Mouse (Mus musculus) midbrain, postnatal 0 days (tissue): Measurements from ENCODE around the gene Cfap74. TPM values are rescaled to one million over a fixed set of nuclear protein-coding genes. Genes with fewer than 3 reads are reported as not detected.
A peak's percentile ranks its signal among the peaks of the same experiment; 100 is the strongest.

Experiments used
- ATAC-seq: fragments of 200-750 bp; cut with Nextera tagmentation; 2 replicates; pipeline ENCODE4 v1.8.0; 2017; ENCODE audit warnings: moderate number of reproducible peaks, mild to moderate bottlenecking, moderate TSS enrichment, moderate library complexity; ENCODE audit not compliant: low FRiP score
- DNase-seq: peaks from one replicate; pipeline ENCODE4 v3.0.0-alpha.2; 2015; ENCODE audit warnings: low spot score
- H3K27ac ChIP-seq: fragments of 300-500 bp; sonication (generic); 2 replicates; pipeline ENCODE4 v1.5.1; 2014; ENCODE audit warnings: low read depth, mild to moderate bottlenecking, low read length, mixed read lengths
- H3K27me3 ChIP-seq: fragments of 300-500 bp; sonication (generic); 2 replicates; pipeline ENCODE4 v1.6.1; 2014; ENCODE audit warnings: low read length, control low read depth, mixed read lengths; ENCODE audit not compliant: insufficient read depth
- H3K36me3 ChIP-seq: fragments of 300-500 bp; sonication (generic); 2 replicates; pipeline ENCODE4 v1.6.1; 2014; ENCODE audit warnings: low read length, control low read depth, mixed read lengths; ENCODE audit not compliant: insufficient read depth
- H3K4me1 ChIP-seq: fragments of 300-500 bp; sonication (generic); 2 replicates; pipeline ENCODE4 v1.6.1; 2014; ENCODE audit warnings: mild to moderate bottlenecking, control low read depth, antibody characterized with exemption, low read length, mixed read lengths; ENCODE audit not compliant: insufficient read depth
- H3K4me2 ChIP-seq: fragments of 300-500 bp; sonication (generic); 2 replicates; pipeline ENCODE4 v1.6.1; 2014; ENCODE audit warnings: low read depth, mild to moderate bottlenecking, low read length, mixed read lengths; ENCODE audit not compliant: poor library complexity, severe bottlenecking
- H3K4me3 ChIP-seq: fragments of 300-500 bp; sonication (generic); 2 replicates; pipeline ENCODE4 v1.5.1; 2014; ENCODE audit warnings: low read depth, mild to moderate bottlenecking, low read length, moderate library complexity
- H3K9ac ChIP-seq: fragments of 300-500 bp; sonication (generic); replicated peaks from 2 replicates; pipeline ENCODE4 v1.6.1; 2014; ENCODE audit warnings: mild to moderate bottlenecking, low read length, moderate library complexity, mixed read lengths; ENCODE audit not compliant: poor library complexity, severe bottlenecking
- H3K9me3 ChIP-seq: fragments of 300-500 bp; sonication (generic); 2 replicates; pipeline ENCODE4 v1.6.1; 2016; ENCODE audit warnings: low read length, control low read depth
- CTCF ChIP-seq: IDR thresholded peaks from 2 replicates; pipeline ENCODE4 v1.5.1; 2016; ENCODE audit warnings: antibody characterized with exemption, mild to moderate bottlenecking
- WGBS: fragments of 180-500 bp; shearing (Covaris S2); extraction: QIAGEN DNeasy Blood & Tissue Kit; methylation state at CpG from one replicate; pipeline ENCODE4 v1.1.7; 2014; 5-methylcytosine and 5-hydroxymethylcytosine counted together
- polyA plus RNA-seq: library from polyadenylated mRNA; unstranded; fragments of >200 nt; fragmentation: Nextera tagmentation; extraction: Ambion mirVana; gene quantifications from 2 replicates; pipeline ENCODE4 v1.2.1, GENCODE M21; 2015
- total RNA-seq: library from RNA; depleted of rRNA; stranded (reverse); fragments of >200 nt; gene quantifications from 2 replicates; pipeline ENCODE4 v1.2.3, GENCODE M21; 2014

Cfap74 gene
- total and polyA plus RNA-seq, 2 experiments from 2014 or later, result 5.7 to 6.5 TPM

- no peaks in the 10 kb centered on the region for H3K36me3 ChIP-seq
- H3K27me3 ChIP-seq, result no peaks in the 10 kb centered on the region
- no peak for ATAC-seq
- no peak overlapping the region for H3K4me2 ChIP-seq
- H3K9ac ChIP-seq, result no peak overlapping the region
- H3K4me3 ChIP-seq, result no peak overlapping the region
- DNase-seq, result no peak
- H3K27ac ChIP-seq, result no peak overlapping the region
- no peaks in the 10 kb centered on the region for H3K9me3 ChIP-seq
- WGBS, result 86% methylated on average over 5 of the region's 5 CpGs
- TF ChIP-seq CTCF, result no peak
- no peaks in the 10 kb centered on the region for H3K4me1 ChIP-seq
Observed at GRCm38 (mm10) chr4:155466080-155466479, 57.1 kb downstream of the Cfap74 start.

- Histone ChIP-seq H3K4me3 (no peak overlapping the region), H3K27me3 (peaks cover 4% of the 10 kb centered on the region; the same call in 1 of the 2 replicates), H3K4me2 (no peak overlapping the region), H3K27ac (no peak overlapping the region), H3K4me1 (no peaks in the 10 kb centered on the region), H3K9me3 (no peaks in the 10 kb centered on the region), H3K9ac (no peak overlapping the region), H3K36me3 (no peaks in the 10 kb centered on the region)
- no peak for ATAC-seq
- TF ChIP-seq CTCF, result no peak
- DNase-seq, result no peak
- 80% methylated on average over 13 of the region's 13 CpGs for WGBS
Observed at GRCm38 (mm10) chr4:155467237-155468010, 58.4 kb downstream of the Cfap74 start.

GRCm38 (mm10) chr4:155468952-155469351 lies 60.0 kb downstream of the Cfap74 start, which contains the start of gene Tmem52:
Gene Tmem52 (plus strand): TSS chr4:155469114.
- WGBS, result 15% methylated on average over 21 of the region's 21 CpGs
- no peak for TF ChIP-seq CTCF

GRCm38 (mm10) chr4:155469590-155470262 lies 60.7 kb downstream of the Cfap74 start:
- Histone ChIP-seq H3K9ac (no peak overlapping the region), H3K4me3 (no peak overlapping the region), H3K4me2 (no peak overlapping the region), H3K27me3 (peaks cover 4% of the 10 kb centered on the region; the same call in 1 of the 2 replicates), H3K36me3 (no peaks in the 10 kb centered on the region), H3K4me1 (no peaks in the 10 kb centered on the region), H3K9me3 (no peaks in the 10 kb centered on the region), H3K27ac (no peak overlapping the region)
- 82% methylated on average over 18 of the region's 18 CpGs for WGBS
- 0 out of 2 replicates have a peak, but pooled peaks have one; percentile 54 for ATAC-seq
- no peak for TF ChIP-seq CTCF
- DNase-seq, result peak; percentile 10

More at GRCm38 (mm10) chr4:155468952-155469351, 60.0 kb downstream of the Cfap74 start, which contains the start of gene Tmem52:
- Histone ChIP-seq H3K9ac (no peak within 1 kb of the TSS), H3K4me2 (peak within 1 kb of the TSS; percentile 24), H3K4me1 (no peaks in the 10 kb centered on the region), H3K36me3 (no peaks in the 10 kb centered on the region), H3K27ac (no peak within 1 kb of the TSS), H3K9me3 (no peaks in the 10 kb centered on the region), H3K27me3 (peaks cover 4% of the 10 kb centered on the region; the same call in 1 of the 2 replicates), H3K4me3 (no peak within 1 kb of the TSS)
- no peak for DNase-seq
- no peak for ATAC-seq

DNA sequence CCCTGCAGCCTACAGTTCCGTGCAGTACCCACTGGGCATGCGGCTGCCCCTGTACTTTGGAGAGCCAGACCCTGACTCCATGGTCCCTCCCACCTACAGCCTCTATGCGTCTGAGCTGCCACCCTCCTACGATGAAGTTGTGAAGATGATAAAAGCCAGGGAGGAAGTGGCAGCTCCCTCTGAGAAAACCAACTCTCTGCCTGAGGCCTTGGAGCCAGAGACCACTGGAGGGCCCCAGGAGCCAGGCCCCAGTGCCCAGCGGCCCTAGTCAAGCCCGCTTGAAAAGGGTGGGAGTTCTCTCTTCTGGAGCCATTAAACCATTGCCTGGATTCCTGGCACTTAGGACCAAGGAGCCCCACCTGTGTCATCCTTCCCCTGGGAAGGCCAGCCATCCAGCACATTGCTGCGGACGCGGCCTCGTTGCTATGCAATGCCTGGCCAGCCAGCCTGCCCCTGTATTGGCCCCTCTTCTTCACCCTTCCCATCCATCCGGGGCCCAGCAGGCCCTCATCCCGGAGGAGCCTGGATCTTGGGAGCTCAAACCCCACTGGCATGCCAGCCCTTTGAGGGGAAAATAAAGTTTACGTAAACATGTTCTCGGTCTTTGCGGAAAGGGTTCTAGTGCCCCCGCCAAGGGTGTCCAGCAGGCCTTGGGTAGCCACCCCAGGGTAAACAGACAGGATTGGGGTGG lies 61.4 kb downstream of the Cfap74 start:
- Histone ChIP-seq H3K27ac (no peak overlapping the region), H3K9ac (no peak overlapping the region), H3K36me3 (no peaks in the 10 kb centered on the region), H3K4me1 (no peaks in the 10 kb centered on the region), H3K4me3 (no peak overlapping the region), H3K4me2 (no peak overlapping the region), H3K27me3 (peaks cover 4% of the 10 kb centered on the region; the same call in 1 of the 2 replicates), H3K9me3 (no peaks in the 10 kb centered on the region)
- WGBS, result 85% methylated on average over 16 of the region's 16 CpGs
- no peak for ATAC-seq
- DNase-seq, result no peak
- TF ChIP-seq CTCF, result no peak
